Mouse (Mus musculus) thymus, adult 2 months (tissue): Measurements from ENCODE around the gene Gosr2. TPM values are rescaled to one million over a fixed set of nuclear protein-coding genes. Genes with fewer than 3 reads are reported as not detected.
A peak's percentile ranks its signal among the peaks of the same experiment; 100 is the strongest.

Experiments used
- DNase-seq: peaks from one replicate; pipeline ENCODE4 v3.0.0; 2021
- H3K27ac ChIP-seq: fragments of 200-500 bp; 2 replicates; pipeline ENCODE4 v1.5.1; 2012; ENCODE audit warnings: low read length, control low read depth; ENCODE audit not compliant: control insufficient read depth, insufficient read depth
- H3K27me3 ChIP-seq: fragments of 200-500 bp; 2 replicates; pipeline ENCODE4 v1.6.1; 2012; ENCODE audit warnings: mild to moderate bottlenecking, low read length, moderate library complexity, mixed read lengths; ENCODE audit not compliant: control insufficient read depth, insufficient read depth
- H3K36me3 ChIP-seq: fragments of 200-500 bp; 2 replicates; pipeline ENCODE4 v1.6.1; 2012; ENCODE audit warnings: mild to moderate bottlenecking, low read length, moderate library complexity; ENCODE audit not compliant: control insufficient read depth, insufficient read depth
- H3K4me1 ChIP-seq: fragments of 200-500 bp; replicated peaks from 2 replicates; pipeline ENCODE4 v1.6.1; 2012; ENCODE audit warnings: low read length; ENCODE audit not compliant: control insufficient read depth, insufficient read depth
- H3K4me3 ChIP-seq: fragments of 200-500 bp; 2 replicates; pipeline ENCODE4 v1.5.1; 2012; ENCODE audit warnings: mild to moderate bottlenecking, low read length, control low read depth, moderate library complexity; ENCODE audit not compliant: control insufficient read depth, insufficient read depth
- CTCF ChIP-seq: fragments of 200-500 bp; IDR thresholded peaks from 2 replicates; pipeline ENCODE4 v1.5.1; 2012; ENCODE audit warnings: mild to moderate bottlenecking, control low read depth, low read length, moderate library complexity, borderline replicate concordance; ENCODE audit not compliant: control insufficient read depth, poor library complexity, insufficient read depth; ENCODE audit errors: extremely low read depth
- POLR2A ChIP-seq: fragments of 200-500 bp; IDR thresholded peaks from 2 replicates; pipeline ENCODE4 v1.6.1; 2012; ENCODE audit warnings: mild to moderate bottlenecking, low read length, control low read depth, moderate library complexity; ENCODE audit not compliant: control insufficient read depth, poor library complexity, insufficient read depth; ENCODE audit errors: extremely low read depth
- WGBS: fragments of 180-500 bp; shearing (Covaris S2); methylation state at CpG from one replicate; pipeline ENCODE4 v1.1.7; 2018; 5-methylcytosine and 5-hydroxymethylcytosine counted together
- polyA plus RNA-seq: library from polyadenylated mRNA; depleted of rRNA; stranded (reverse); fragments of >200 nt; gene quantifications from 2 replicates; pipeline ENCODE4 v1.2.3, GENCODE M21; 2012

Gosr2 gene
- polyA plus RNA-seq, 1 experiment, result 99.8 TPM

GRCm38 (mm10) chr11:103729282-103729985 is 31.7 kb upstream of the Gosr2 start:
- H3K4me3 ChIP-seq, result no peak overlapping the region
- H3K27ac ChIP-seq, result no peak overlapping the region
- no peak for DNase-seq
- no peak for TF ChIP-seq POLR2A
- no peaks in the 10 kb centered on the region for H3K4me1 ChIP-seq
- no peaks in the 10 kb centered on the region for H3K36me3 ChIP-seq
- WGBS, result 80% methylated on average over 9 of the region's 9 CpGs
- H3K27me3 ChIP-seq, result no peaks in the 10 kb centered on the region

GRCm38 (mm10) chr11:103724331-103724771 is 26.7 kb upstream of the Gosr2 start:
- Histone ChIP-seq H3K27ac (no peak overlapping the region), H3K36me3 (no peaks in the 10 kb centered on the region), H3K4me3 (no peak overlapping the region), H3K4me1 (no peaks in the 10 kb centered on the region), H3K27me3 (no peaks in the 10 kb centered on the region)
- 74% methylated on average over 11 of the region's 11 CpGs for WGBS
- no peak for DNase-seq
- TF ChIP-seq POLR2A, result no peak
- TF ChIP-seq CTCF, result no peak

- Histone ChIP-seq H3K27ac (no peak overlapping the region), H3K4me1 (no peaks in the 10 kb centered on the region), H3K36me3 (no peaks in the 10 kb centered on the region), H3K4me3 (no peak overlapping the region), H3K27me3 (no peaks in the 10 kb centered on the region)
- TF ChIP-seq POLR2A (no peak), CTCF (no peak)
- 40% methylated on average over 9 of the region's 9 CpGs for WGBS
- DNase-seq, result no peak
Observed at GRCm38 (mm10) chr11:103722040-103722481, 24.4 kb upstream of the Gosr2 start.

- Histone ChIP-seq H3K36me3 (no peaks in the 10 kb centered on the region), H3K4me3 (no peak overlapping the region), H3K4me1 (no peaks in the 10 kb centered on the region), H3K27me3 (no peaks in the 10 kb centered on the region), H3K27ac (no peak overlapping the region)
- WGBS, result 58% methylated on average over 15 of the region's 15 CpGs
- peak; percentile 18 for DNase-seq
- TF ChIP-seq POLR2A, result no peak
- TF ChIP-seq CTCF, result no peak
Observed at GRCm38 (mm10) chr11:103721468-103722039, 23.9 kb upstream of the Gosr2 start.

GRCm38 (mm10) chr11:103719436-103719835 is 21.7 kb upstream of the Gosr2 start:
- Histone ChIP-seq H3K4me1 (no peaks in the 10 kb centered on the region), H3K4me3 (no peak overlapping the region), H3K27me3 (no peaks in the 10 kb centered on the region), H3K27ac (no peak overlapping the region), H3K36me3 (no peaks in the 10 kb centered on the region)
- no peak for DNase-seq
- TF ChIP-seq POLR2A (no peak), CTCF (no peak)
- 88% methylated on average over 5 of the region's 5 CpGs for WGBS

GRCm38 (mm10) chr11:103716971-103717370 is 19.3 kb upstream of the Gosr2 start:
- no peak for TF ChIP-seq POLR2A
- no peak for TF ChIP-seq CTCF
- whole genome bisulfite sequencing, result 51% methylated on average over 9 of the region's 9 CpGs
- no peak for DNase-seq
- Histone ChIP-seq H3K4me3 (no peak overlapping the region), H3K4me1 (no peaks in the 10 kb centered on the region), H3K27me3 (no peaks in the 10 kb centered on the region), H3K36me3 (no peaks in the 10 kb centered on the region), H3K27ac (no peak overlapping the region)
